Mouse (Mus musculus) liver, adult 2 months (tissue): Measurements from ENCODE around the gene Snph.

Experiments used
- CTCF ChIP-seq: fragments of 200-500 bp; IDR thresholded peaks from 2 replicates; pipeline ENCODE4 v1.5.1; 2011; ENCODE audit warnings: low read depth, low read length, control low read depth
- POLR2A ChIP-seq: fragments of 200-500 bp; IDR thresholded peaks from 2 replicates; pipeline ENCODE4 v1.6.1; 2011; ENCODE audit warnings: low read length, control low read depth; ENCODE audit not compliant: insufficient read depth; ENCODE audit errors: extremely low read depth

- TF ChIP-seq CTCF (no peak), POLR2A (no peak)
Measured at GRCm38 (mm10) chr2:151543063-151543895, 89.1 kb downstream of the Snph start.
